Mouse (Mus musculus) midbrain, embryonic 10.5 days (tissue): Measurements from ENCODE around the gene Dkk3. TPM values are rescaled to one million over a fixed set of nuclear protein-coding genes. Genes with fewer than 3 reads are reported as not detected.

Experiments used
- DNase-seq: peaks from one replicate; pipeline ENCODE4 v3.0.0-alpha.2; 2017; ENCODE audit warnings: low spot score
- H3K27ac ChIP-seq: fragments of 300-500 bp; sonication (generic); replicated peaks from 2 replicates; pipeline ENCODE4 v1.5.1; 2016; ENCODE audit warnings: mild to moderate bottlenecking
- H3K27me3 ChIP-seq: fragments of 300-500 bp; sonication (generic); 2 replicates; pipeline ENCODE4 v1.6.1; 2016; ENCODE audit warnings: low read depth, mild to moderate bottlenecking; ENCODE audit not compliant: poor library complexity, severe bottlenecking
- H3K36me3 ChIP-seq: fragments of 300-500 bp; sonication (generic); 2 replicates; pipeline ENCODE4 v1.6.1; 2016; ENCODE audit warnings: mild to moderate bottlenecking, moderate library complexity
- H3K4me1 ChIP-seq: fragments of 300-500 bp; sonication (generic); 2 replicates; pipeline ENCODE4 v1.6.1; 2016
- H3K4me3 ChIP-seq: fragments of 300-500 bp; sonication (generic); 2 replicates; pipeline ENCODE4 v1.5.1; 2016; ENCODE audit warnings: mild to moderate bottlenecking, moderate library complexity
- H3K9me3 ChIP-seq: fragments of 300-500 bp; sonication (generic); replicated peaks from 2 replicates; pipeline ENCODE4 v1.6.1; 2016; ENCODE audit warnings: mild to moderate bottlenecking
- WGBS: fragments of 180-500 bp; shearing (Covaris S2); methylation state at CpG from one replicate; pipeline ENCODE4 v1.1.7; 2016; 5-methylcytosine and 5-hydroxymethylcytosine counted together
- polyA plus RNA-seq: library from polyadenylated mRNA; unstranded; fragments of >200 nt; fragmentation: Nextera tagmentation; extraction: Ambion mirVana; gene quantifications from 2 replicates; pipeline ENCODE4 v1.2.1, GENCODE M21; 2016

The Dkk3 gene
- polyA plus RNA-seq, 1 experiment from 2014 or later: 12.9 TPM

GRCm38 (mm10) chr7:112159835-112160234 lies 978 bp upstream of the Dkk3 start:
- whole genome bisulfite sequencing: 22% methylated on average over 6 of the region's 6 CpGs
- Histone ChIP-seq H3K4me3 (no peak overlapping the region), H3K36me3 (no peaks in the 10 kb centered on the region), H3K9me3 (no peaks in the 10 kb centered on the region), H3K27me3 (peaks cover 40% of the 10 kb centered on the region), H3K27ac (no peak overlapping the region), H3K4me1 (peaks cover 31% of the 10 kb centered on the region)
- DNase-seq: no peak

- H3K27me3 ChIP-seq: peaks cover 40% of the 10 kb centered on the region
- H3K4me3 ChIP-seq: peak overlapping the region; percentile 60
- peaks cover 34% of the 10 kb centered on the region for H3K4me1 ChIP-seq
- no peaks in the 10 kb centered on the region for H3K9me3 ChIP-seq
- peak overlapping the region; percentile 81 for H3K27ac ChIP-seq
- WGBS: 2% methylated on average over 23 of the region's 23 CpGs
- peak; percentile 68 for DNase-seq
- H3K36me3 ChIP-seq: no peaks in the 10 kb centered on the region
Measured at GRCm38 (mm10) chr7:112158316-112158741, 528 bp downstream of the Dkk3 start.

GRCm38 (mm10) chr7:112157584-112158315 lies 1.1 kb downstream of the Dkk3 start:
- Histone ChIP-seq H3K27ac (peak overlapping the region; percentile 81), H3K27me3 (peaks cover 40% of the 10 kb centered on the region), H3K36me3 (no peaks in the 10 kb centered on the region), H3K4me3 (peak overlapping the region; percentile 60), H3K4me1 (peaks cover 34% of the 10 kb centered on the region), H3K9me3 (no peaks in the 10 kb centered on the region)
- DNase-seq: peak; percentile 37
- 10% methylated on average over 20 of the region's 23 CpGs for WGBS

GRCm38 (mm10) chr7:112155194-112155593 lies 3.7 kb downstream of the Dkk3 start:
- H3K4me1 ChIP-seq: peaks cover 34% of the 10 kb centered on the region
- no peak for DNase-seq
- no peak overlapping the region for H3K27ac ChIP-seq
- no peaks in the 10 kb centered on the region for H3K36me3 ChIP-seq
- H3K9me3 ChIP-seq: no peaks in the 10 kb centered on the region
- WGBS: 27% methylated on average over 1 of the region's 1 CpGs
- no peak overlapping the region for H3K4me3 ChIP-seq
- H3K27me3 ChIP-seq: peaks cover 40% of the 10 kb centered on the region

GRCm38 (mm10) chr7:112154445-112154844 lies 4.4 kb downstream of the Dkk3 start:
- Histone ChIP-seq H3K4me1 (peaks cover 34% of the 10 kb centered on the region), H3K27me3 (peaks cover 33% of the 10 kb centered on the region), H3K36me3 (no peaks in the 10 kb centered on the region), H3K9me3 (no peaks in the 10 kb centered on the region), H3K4me3 (no peak overlapping the region), H3K27ac (no peak overlapping the region)
- DNase-seq: no peak
- 88% methylated on average over 4 of the region's 4 CpGs for WGBS

- no peaks in the 10 kb centered on the region for H3K36me3 ChIP-seq
- no peak overlapping the region for H3K4me3 ChIP-seq
- peaks cover 19% of the 10 kb centered on the region for H3K4me1 ChIP-seq
- no peak for DNase-seq
- H3K27me3 ChIP-seq: no peaks in the 10 kb centered on the region
- 93% methylated on average over 10 of the region's 10 CpGs for WGBS
- H3K27ac ChIP-seq: no peak overlapping the region
- H3K9me3 ChIP-seq: no peaks in the 10 kb centered on the region
Measured at GRCm38 (mm10) chr7:112149113-112149512, 9.7 kb downstream of the Dkk3 start.

- peaks cover 30% of the 10 kb centered on the region for H3K4me1 ChIP-seq
- H3K9me3 ChIP-seq: no peaks in the 10 kb centered on the region
- H3K27ac ChIP-seq: no peak overlapping the region
- no peak overlapping the region for H3K4me3 ChIP-seq
- 87% methylated on average over 2 of the region's 2 CpGs for WGBS
- no peaks in the 10 kb centered on the region for H3K27me3 ChIP-seq
- H3K36me3 ChIP-seq: no peaks in the 10 kb centered on the region
- no peak for DNase-seq
Measured at GRCm38 (mm10) chr7:112147979-112148378, 10.9 kb downstream of the Dkk3 start.

GRCm38 (mm10) chr7:112144646-112145179 lies 14.1 kb downstream of the Dkk3 start:
- 42% methylated on average over 11 of the region's 11 CpGs for WGBS
- H3K27me3 ChIP-seq: no peaks in the 10 kb centered on the region
- DNase-seq: no peak

GRCm38 (mm10) chr7:112143978-112144377 lies 14.9 kb downstream of the Dkk3 start:
- Histone ChIP-seq H3K27ac (peak overlapping the region; percentile 52), H3K4me1 (peaks cover 36% of the 10 kb centered on the region), H3K4me3 (no peak overlapping the region), H3K36me3 (no peaks in the 10 kb centered on the region), H3K27me3 (no peaks in the 10 kb centered on the region), H3K9me3 (no peaks in the 10 kb centered on the region)
- 66% methylated on average over 4 of the region's 4 CpGs for WGBS
- DNase-seq: no peak

More at GRCm38 (mm10) chr7:112144646-112145179, 14.1 kb downstream of the Dkk3 start:
- peaks cover 35% of the 10 kb centered on the region for H3K4me1 ChIP-seq
- no peaks in the 10 kb centered on the region for H3K9me3 ChIP-seq
- H3K4me3 ChIP-seq: no peak overlapping the region
- no peaks in the 10 kb centered on the region for H3K36me3 ChIP-seq
- H3K27ac ChIP-seq: peak overlapping the region; percentile 52; the same call in 1 of the 2 replicates

- Histone ChIP-seq H3K36me3 (no peaks in the 10 kb centered on the region), H3K27ac (peak overlapping the region; percentile 65), H3K4me1 (peaks cover 42% of the 10 kb centered on the region), H3K4me3 (no peak overlapping the region), H3K9me3 (no peaks in the 10 kb centered on the region), H3K27me3 (no peaks in the 10 kb centered on the region)
- WGBS: 63% methylated on average over 7 of the region's 7 CpGs
- no peak for DNase-seq
Measured at GRCm38 (mm10) chr7:112143090-112143500, 15.8 kb downstream of the Dkk3 start.

- no peaks in the 10 kb centered on the region for H3K9me3 ChIP-seq
- H3K27ac ChIP-seq: peak overlapping the region; percentile 65; the same call in 1 of the 2 replicates
- 85% methylated on average over 3 of the region's 3 CpGs for WGBS
- no peak overlapping the region for H3K4me3 ChIP-seq
- peaks cover 42% of the 10 kb centered on the region for H3K4me1 ChIP-seq
- DNase-seq: no peak
- H3K27me3 ChIP-seq: no peaks in the 10 kb centered on the region
- H3K36me3 ChIP-seq: no peaks in the 10 kb centered on the region
Measured at GRCm38 (mm10) chr7:112142616-112143015, 16.2 kb downstream of the Dkk3 start.

GRCm38 (mm10) chr7:112140725-112141124 lies 18.1 kb downstream of the Dkk3 start:
- Histone ChIP-seq H3K27ac (no peak overlapping the region), H3K4me1 (peaks cover 36% of the 10 kb centered on the region), H3K4me3 (no peak overlapping the region), H3K36me3 (no peaks in the 10 kb centered on the region), H3K9me3 (no peaks in the 10 kb centered on the region), H3K27me3 (no peaks in the 10 kb centered on the region)
- 95% methylated on average over 2 of the region's 2 CpGs for WGBS
- DNase-seq: no peak
